8 mouse cellular contexts compared by ENCODE assay signal in genomic region chr7:79515221-79515743, GRCm38 (mm10). TPM values are rescaled to one million over a fixed set of nuclear protein-coding genes. Genes with fewer than 3 reads are reported as not detected.
DNase-seq lines count a peak whose midpoint lies in the region; ATAC-seq and TF ChIP-seq lines count a peak whose summit lies in the region.

No protein-coding gene starts in this region.

- no peaks in the 10 kb centered on the region for H3K36me3 ChIP-seq in heart, embryonic 10.5 days
- H3K36me3 ChIP-seq in heart, adult 2 months (ENCODE audit: control insufficient read depth, insufficient read depth, low read length), result no peaks in the 10 kb centered on the region
- no peaks in the 10 kb centered on the region for H3K36me3 ChIP-seq in E14TG2a.4 (ENCODE audit: insufficient read depth, low read length)
- no peaks in the 10 kb centered on the region for H3K36me3 ChIP-seq in embryonic facial prominence, embryonic 15.5 days
- H3K36me3 ChIP-seq in liver, embryonic 12.5 days, result no peaks in the 10 kb centered on the region

- peak overlapping the region; percentile 60 for H3K4me3 ChIP-seq in heart, embryonic 10.5 days
- no peak overlapping the region; the same call in 1 of the 2 replicates for H3K4me3 ChIP-seq in heart, adult 2 months
- H3K4me3 ChIP-seq in E14TG2a.4 (replicated peaks; ENCODE audit: low read length), result peak overlapping the region; percentile 75
- peak overlapping the region; percentile 43 for H3K4me3 ChIP-seq in embryonic facial prominence, embryonic 15.5 days (replicated peaks)
- peak overlapping the region; percentile 33 for H3K4me3 ChIP-seq in liver, embryonic 12.5 days

- intact Hi-C loops in heart, adult 2 months (cut with DNase I), result no loop called here

- peaks cover 99% of the 10 kb centered on the region for H3K27me3 ChIP-seq in heart, embryonic 10.5 days (ENCODE audit: insufficient read depth, poor library complexity, severe bottlenecking)
- H3K27me3 ChIP-seq in heart, adult 2 months (ENCODE audit: control insufficient read depth, insufficient read depth, low read length), result peaks cover 19% of the 10 kb centered on the region
- peaks cover 98% of the 10 kb centered on the region for H3K27me3 ChIP-seq in E14TG2a.4 (ENCODE audit: insufficient read depth, low read length)
- H3K27me3 ChIP-seq in embryonic facial prominence, embryonic 15.5 days, result peaks cover 93% of the 10 kb centered on the region
- H3K27me3 ChIP-seq in liver, embryonic 12.5 days (replicated peaks), result peaks cover 99% of the 10 kb centered on the region

- 2% methylated on average over 56 of the region's 57 CpGs for WGBS in heart, embryonic 10.5 days
- WGBS in heart, adult 2 months, result 3% methylated on average over 57 of the region's 57 CpGs
- WGBS in embryonic facial prominence, embryonic 15.5 days, result 2% methylated on average over 57 of the region's 57 CpGs
- WGBS in liver, embryonic 12.5 days (ENCODE audit: insufficient replicate concordance), result 5% methylated on average over 57 of the region's 57 CpGs

- no peak for DNase-seq in heart, embryonic 10.5 days (ENCODE audit: low spot score)
- DNase-seq in heart, adult 2 months, result no peak
- DNase-seq in yolk sac, embryonic 10.5 days (ENCODE audit: low spot score), result peak; percentile 16
- no peak for DNase-seq in adrenal gland, adult 18-20 months (ENCODE audit: low spot score in 2 of 2)
- DNase-seq in spleen, postnatal 4 days (ENCODE audit: low spot score in 2 of 2), result no peak

- peak overlapping the region; percentile 70 for H3K4me2 ChIP-seq in embryonic facial prominence, embryonic 15.5 days (replicated peaks)
- peak overlapping the region; percentile 55 for H3K4me2 ChIP-seq in liver, embryonic 12.5 days

- peaks cover 15% of the 10 kb centered on the region for H3K4me1 ChIP-seq in heart, embryonic 10.5 days
- no peaks in the 10 kb centered on the region for H3K4me1 ChIP-seq in heart, adult 2 months (ENCODE audit: control insufficient read depth, insufficient read depth, low read length)
- H3K4me1 ChIP-seq in E14TG2a.4 (replicated peaks; ENCODE audit: low read depth, low read length), result peaks cover 25% of the 10 kb centered on the region
- peaks cover 12% of the 10 kb centered on the region for H3K4me1 ChIP-seq in embryonic facial prominence, embryonic 15.5 days
- peaks cover 5% of the 10 kb centered on the region; the same call in 1 of the 2 replicates for H3K4me1 ChIP-seq in liver, embryonic 12.5 days

- TF ChIP-seq EP300 in heart, adult 2 months (IDR thresholded peaks at IDR 0.05; ENCODE audit: insufficient read depth, low read depth, low read length), result no peak

- TF ChIP-seq CTCF in heart, adult 2 months (IDR thresholded peaks at IDR 0.05), result no peak
- no peak for TF ChIP-seq CTCF in E14TG2a.4 (conservative IDR thresholded peaks at IDR 0.05; ENCODE audit: low read length)

- H3K9me3 ChIP-seq in heart, embryonic 10.5 days, result no peaks in the 10 kb centered on the region
- no peaks in the 10 kb centered on the region for H3K9me3 ChIP-seq in E14TG2a.4 (ENCODE audit: low read length)
- H3K9me3 ChIP-seq in embryonic facial prominence, embryonic 15.5 days (replicated peaks), result no peaks in the 10 kb centered on the region
- H3K9me3 ChIP-seq in liver, embryonic 12.5 days (replicated peaks), result no peaks in the 10 kb centered on the region

- no peak for ATAC-seq in embryonic facial prominence, embryonic 15.5 days (ENCODE audit: insufficient number of reproducible peaks, low FRiP score, low TSS enrichment, low read depth)
- ATAC-seq in liver, embryonic 12.5 days, result no peak

- no peak overlapping the region for H3K9ac ChIP-seq in heart, adult 2 months (ENCODE audit: low read depth, low read length)
- no peak overlapping the region for H3K9ac ChIP-seq in embryonic facial prominence, embryonic 15.5 days
- no peak overlapping the region for H3K9ac ChIP-seq in liver, embryonic 12.5 days

- H3K27ac ChIP-seq in heart, embryonic 10.5 days, result peak overlapping the region; percentile 80; the same call in 1 of the 2 replicates
- H3K27ac ChIP-seq in heart, adult 2 months, result no peak overlapping the region
- no peak overlapping the region for H3K27ac ChIP-seq in embryonic facial prominence, embryonic 15.5 days (replicated peaks)
- H3K27ac ChIP-seq in liver, embryonic 12.5 days, result no peak overlapping the region

- TF ChIP-seq POLR2A in heart, adult 2 months (IDR thresholded peaks at IDR 0.05; ENCODE audit: insufficient read depth, low read depth, low read length), result no peak

- H3K79me2 ChIP-seq in heart, adult 2 months (replicated peaks; ENCODE audit: control insufficient read depth, insufficient read depth, low read length), result no peaks in the 10 kb centered on the region

RNA-seq across cellular contexts. Expression of gene Polg, which starts 49.1 kb away (rescaled TPM):
- polyA plus RNA-seq in heart, embryonic 10.5 days (2016; fragmentation: Nextera tagmentation; extraction: Ambion mirVana), result 33.2 and 43.3 TPM in 2 replicates
- total RNA-seq in heart, adult 2 months (2021), result 10 to 100 TPM; 53.0 to 66.5 TPM
- 40.5 and 59.0 TPM in 2 replicates for polyA plus RNA-seq in heart, adult 2 months (2012; rRNA removed)
- 32.7 and 42.6 TPM in 2 replicates for polyA plus RNA-seq in embryonic facial prominence, embryonic 15.5 days (2015; fragmentation: Nextera tagmentation; extraction: Ambion mirVana)
- polyA plus RNA-seq in liver, embryonic 12.5 days (2016; fragmentation: Nextera tagmentation; extraction: Ambion mirVana), result 33.1 and 33.8 TPM in 2 replicates
- 10 to 100 TPM; 63.5 to 79.3 TPM for total RNA-seq in adrenal gland, adult 18-20 months (2021)
